Mouse (Mus musculus) lung, embryonic 15.5 days (tissue): ENCODE data around the gene Fxr1. TPM values are rescaled to one million over a fixed set of nuclear protein-coding genes. Genes with fewer than 3 reads are reported as not detected.

Experiments used
- ATAC-seq: fragments of 200-750 bp; cut with Nextera tagmentation; 2 replicates; pipeline ENCODE4 v1.8.0; 2017; ENCODE audit warnings: moderate number of reproducible peaks, borderline replicate concordance; ENCODE audit not compliant: low FRiP score, low TSS enrichment; ENCODE audit errors: extremely low read depth
- H3K27ac ChIP-seq: fragments of 300-500 bp; sonication (generic); 2 replicates; pipeline ENCODE4 v1.5.1; 2015; ENCODE audit warnings: moderate library complexity, mild to moderate bottlenecking, inconsistent platforms
- H3K27me3 ChIP-seq: fragments of 300-500 bp; sonication (generic); 2 replicates; pipeline ENCODE4 v1.6.1; 2015; ENCODE audit warnings: inconsistent platforms
- H3K36me3 ChIP-seq: fragments of 300-500 bp; sonication (generic); 2 replicates; pipeline ENCODE4 v1.6.1; 2015; ENCODE audit warnings: inconsistent platforms
- H3K4me1 ChIP-seq: fragments of 300-500 bp; sonication (generic); 2 replicates; pipeline ENCODE4 v1.6.1; 2015; ENCODE audit warnings: inconsistent platforms
- H3K4me2 ChIP-seq: fragments of 300-500 bp; sonication (generic); 2 replicates; pipeline ENCODE4 v1.6.1; 2015; ENCODE audit warnings: inconsistent platforms, mild to moderate bottlenecking, moderate library complexity
- H3K4me3 ChIP-seq: fragments of 300-500 bp; sonication (generic); 2 replicates; pipeline ENCODE4 v1.5.1; 2015; ENCODE audit warnings: mild to moderate bottlenecking, inconsistent platforms
- H3K9ac ChIP-seq: fragments of 300-500 bp; sonication (generic); 2 replicates; pipeline ENCODE4 v1.6.1; 2015; ENCODE audit warnings: inconsistent platforms
- H3K9me3 ChIP-seq: fragments of 300-500 bp; sonication (generic); 2 replicates; pipeline ENCODE4 v1.6.1; 2016; ENCODE audit warnings: inconsistent platforms
- WGBS: fragments of 180-500 bp; shearing (Covaris S2); methylation state at CpG from one replicate; pipeline ENCODE4 v1.1.7; 2015; 5-methylcytosine and 5-hydroxymethylcytosine counted together
- polyA plus RNA-seq: library from polyadenylated mRNA; unstranded; fragments of >200 nt; fragmentation: Nextera tagmentation; extraction: Ambion mirVana; gene quantifications from 2 replicates; pipeline ENCODE4 v1.2.1, GENCODE M21; 2015

The Fxr1 gene
- polyA plus RNA-seq, 1 experiment from 2014 or later, result 49.0 TPM

- H3K9me3 ChIP-seq, result no peaks in the 10 kb centered on the region
- H3K4me3 ChIP-seq, result no peak overlapping the region
- 67% methylated on average over 4 of the region's 4 CpGs for WGBS
- no peaks in the 10 kb centered on the region for H3K27me3 ChIP-seq
- no peak for ATAC-seq
- no peak overlapping the region for H3K27ac ChIP-seq
- H3K4me2 ChIP-seq, result no peak overlapping the region
- H3K9ac ChIP-seq, result no peak overlapping the region
- no peaks in the 10 kb centered on the region for H3K36me3 ChIP-seq
- H3K4me1 ChIP-seq, result no peaks in the 10 kb centered on the region
Measured at GRCm38 (mm10) chr3:34119869-34120268, 100.1 kb downstream of the Fxr1 start.

Other genes starting within 250 kb of the Fxr1 start
- gene Ttc14, start 220.1 kb upstream of the Fxr1 start, polyA plus RNA-seq, result 61.0 and 63.6 TPM in 2 replicates
- gene Ccdc39, start 175.6 kb upstream of the Fxr1 start, polyA plus RNA-seq, result 7.0 and 9.3 TPM in 2 replicates
- gene Dnajc19, start 61.4 kb downstream of the Fxr1 start, polyA plus RNA-seq, result 122 and 124 TPM in 2 replicates